Mouse (Mus musculus): ENCODE data around the gene Wwox.

DNA sequence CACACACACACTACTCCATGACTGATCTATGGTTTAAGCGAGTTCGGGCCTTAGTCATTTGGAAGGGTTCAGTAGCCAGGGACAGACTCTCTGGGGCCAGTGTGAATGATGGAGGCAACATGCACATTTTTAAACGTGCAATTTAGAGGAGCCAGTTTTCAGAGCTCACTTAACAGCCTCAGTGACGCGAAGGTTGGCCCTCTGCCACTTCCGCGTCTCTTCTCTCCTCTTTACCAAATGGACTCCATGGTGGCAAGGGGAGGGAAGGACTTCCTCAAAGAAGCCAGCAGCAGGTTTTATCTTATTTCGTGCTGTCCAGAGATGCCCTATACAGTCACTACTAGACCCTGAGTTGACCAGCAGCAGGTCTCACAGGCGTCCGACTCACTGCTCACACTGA lies 547.5 kb downstream of the Wwox start:
- TF ChIP-seq CTCF (IDR thresholded peaks at IDR 0.05): no peak
- TF ChIP-seq EP300 (IDR thresholded peaks at IDR 0.05): no peak

Measured in lung, postnatal 0 days (tissue).